27 mouse cellular contexts compared by ENCODE assay signal in genomic region chr4:12246595-12246994, GRCm38 (mm10).
DNase-seq lines count a peak whose midpoint lies in the region; ATAC-seq and TF ChIP-seq lines count a peak whose summit lies in the region.
"Had no signal": no experiment of that assay in that cellular context is flagged by ENCODE, and none has a peak within 500 bp of the region (broad histone marks: within the 10 kb centered on the region; RNA-seq: fewer than 3 reads in every experiment).

No protein-coding gene starts in this region.

- no peak for ATAC-seq in kidney, postnatal 0 days (replicated peaks; ENCODE audit: low FRiP score, low read depth)
- no peak for ATAC-seq in megakaryocyte-erythroid progenitor cell, adult 5-6 weeks (replicated peaks; ENCODE audit: low FRiP score, low TSS enrichment, poor library complexity, severe bottlenecking)
- ATAC-seq: inflammation-experienced regulatory T-cells, adult 6 months; midbrain, embryonic 13.5 days had no signal

- no peak overlapping the region for H3K4me3 ChIP-seq in kidney, postnatal 0 days (replicated peaks; ENCODE audit: low read depth, low read length)
- H3K4me3 ChIP-seq: embryonic facial prominence, embryonic 10.5 days; embryonic facial prominence, embryonic 15.5 days; forebrain, embryonic 12.5 days; heart, embryonic 13.5 days; hindbrain, embryonic 15.5 days; lung, embryonic 15.5 days; megakaryocyte, embryonic 14.5 days; midbrain, embryonic 13.5 days; neural tube, embryonic 13.5 days had no signal

- no peaks in the 10 kb centered on the region for H3K4me1 ChIP-seq in kidney, postnatal 0 days (replicated peaks; ENCODE audit: insufficient read depth, low read length)
- H3K4me1 ChIP-seq: embryonic facial prominence, embryonic 10.5 days; embryonic facial prominence, embryonic 15.5 days; heart, embryonic 13.5 days; lung, embryonic 15.5 days had no signal

- 83% methylated on average over 4 of the region's 4 CpGs for WGBS in kidney, postnatal 0 days

- no peak overlapping the region for H3K4me2 ChIP-seq in kidney, postnatal 0 days (ENCODE audit: low read length)
- H3K4me2 ChIP-seq: embryonic facial prominence, embryonic 15.5 days; forebrain, embryonic 12.5 days; heart, embryonic 13.5 days; hindbrain, embryonic 15.5 days; lung, embryonic 15.5 days; midbrain, embryonic 13.5 days; neural tube, embryonic 13.5 days had no signal

- H3K27me3 ChIP-seq in kidney, postnatal 0 days (ENCODE audit: insufficient read depth, low read length): no peaks in the 10 kb centered on the region
- H3K27me3 ChIP-seq: embryonic facial prominence, embryonic 15.5 days; forebrain, embryonic 12.5 days; heart, embryonic 13.5 days; hindbrain, embryonic 15.5 days; lung, embryonic 15.5 days; midbrain, embryonic 13.5 days; neural tube, embryonic 13.5 days had no signal

- no peak overlapping the region for H3K9ac ChIP-seq in kidney, postnatal 0 days (ENCODE audit: low read depth, low read length)
- H3K9ac ChIP-seq: embryonic facial prominence, embryonic 15.5 days; forebrain, embryonic 12.5 days; heart, embryonic 13.5 days; hindbrain, embryonic 15.5 days; lung, embryonic 15.5 days; midbrain, embryonic 13.5 days; neural tube, embryonic 13.5 days had no signal

- DNase-seq in kidney, postnatal 0 days (ENCODE audit: low spot score): no peak
- DNase-seq in kidney, postnatal 10 days: no peak
- DNase-seq in 416B (ENCODE audit: low read depth) (peak; percentile 79), A20 (ENCODE audit: low read depth, low spot score) (peak; percentile 26), R1 (ENCODE audit: low read depth, low spot score) (peak; percentile 38)
- no peak for DNase-seq in adrenal gland, postnatal 14 days
- DNase-seq: cerebellum, adult 2 months; cerebellum, postnatal 25 days; gastrocnemius, postnatal 25 days; heart, adult 18-20 months; heart, postnatal 10 days; kidney, adult 2 months; layer of hippocampus, adult 9-11 months; liver; lung, postnatal 4 days; thymus, postnatal 14 days had no signal

- no peak overlapping the region for H3K27ac ChIP-seq in kidney, postnatal 0 days
- H3K27ac ChIP-seq: embryonic facial prominence, embryonic 10.5 days; embryonic facial prominence, embryonic 15.5 days; forebrain, embryonic 12.5 days; heart, embryonic 13.5 days; hindbrain, embryonic 15.5 days; lung, embryonic 15.5 days; midbrain, embryonic 13.5 days; neural tube, embryonic 13.5 days had no signal

- H3K36me3 ChIP-seq in kidney, postnatal 0 days (ENCODE audit: insufficient read depth, low read length): no peaks in the 10 kb centered on the region
- H3K36me3 ChIP-seq: embryonic facial prominence, embryonic 10.5 days; embryonic facial prominence, embryonic 15.5 days; forebrain, embryonic 12.5 days; heart, embryonic 13.5 days; hindbrain, embryonic 15.5 days; lung, embryonic 15.5 days; midbrain, embryonic 13.5 days; neural tube, embryonic 13.5 days had no signal

- TF ChIP-seq CTCF in kidney, postnatal 0 days (IDR thresholded peaks at IDR 0.05; ENCODE audit: low read depth): peak; percentile 18; the same call in 1 of the 2 replicates

- no peaks in the 10 kb centered on the region for H3K9me3 ChIP-seq in kidney, postnatal 0 days (replicated peaks; ENCODE audit: low read length)
- H3K9me3 ChIP-seq: embryonic facial prominence, embryonic 10.5 days; embryonic facial prominence, embryonic 15.5 days; forebrain, embryonic 12.5 days; heart, embryonic 13.5 days; hindbrain, embryonic 15.5 days; lung, embryonic 15.5 days; megakaryocyte, embryonic 14.5 days; midbrain, embryonic 13.5 days; neural tube, embryonic 13.5 days had no signal

Comparison
In these comparisons a context has a peak if more than half of its experiments do, and no peak if none do; other contexts are left out.
1. DNase-seq: peak in 416B (single experiment), A20 (single experiment) and R1 (single experiment); none in kidney, postnatal 0 days (single experiment), kidney, postnatal 10 days (single experiment) and adrenal gland, postnatal 14 days (single experiment).